Mouse (Mus musculus): ENCODE results near the gene Terf2ip.

DNA sequence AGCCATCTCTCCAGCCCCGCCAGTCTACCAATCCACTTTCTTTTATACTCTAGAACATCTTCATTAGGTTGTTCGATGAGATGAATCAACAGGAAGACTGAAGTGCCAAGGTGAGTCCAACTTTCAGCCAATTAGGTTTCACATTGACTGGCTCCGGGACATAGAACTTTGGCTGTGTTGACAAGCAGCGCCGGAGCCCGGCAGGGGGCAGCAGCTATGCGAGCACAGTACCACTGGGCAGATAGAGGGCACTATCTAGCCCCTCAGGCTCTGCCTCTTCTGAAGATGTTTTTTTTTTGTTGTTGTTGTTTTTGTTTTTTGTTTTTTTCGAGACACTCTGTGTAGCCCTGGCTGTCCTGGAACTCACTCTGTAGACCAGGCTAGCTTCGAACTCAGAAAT is 40.3 kb downstream of the Terf2ip start:
- TF ChIP-seq POLR2A (IDR thresholded peaks at IDR 0.05; ENCODE audit: control insufficient read depth, extremely low read depth, insufficient read depth, low read length, poor library complexity) = no peak
- TF ChIP-seq CTCF (IDR thresholded peaks at IDR 0.05; ENCODE audit: borderline replicate concordance, control insufficient read depth, extremely low read depth, insufficient read depth, low read length, poor library complexity) = 0 out of 2 replicates have a peak, but pooled peaks have one; percentile 16

Data from thymus, adult 2 months (tissue).